In genomic region chr12:54283646-54284045, GRCm38 (mm10) we compare ENCODE assay signal across 17 mouse cellular contexts.
DNase-seq lines count a peak whose midpoint lies in the region; ATAC-seq lines count a peak whose summit lies in the region.
"Had no signal": no experiment of that assay in that cellular context is flagged by ENCODE, and none has a peak within 500 bp of the region (broad histone marks: within the 10 kb centered on the region; RNA-seq: fewer than 3 reads in every experiment).

No protein-coding gene starts in this region.

- peak; percentile 75 for ATAC-seq in megakaryocyte progenitor cell, adult 5-6 weeks (replicated peaks; ENCODE audit: poor library complexity)
- no peak for ATAC-seq in inflammation-experienced regulatory T-cells, adult 6 months
- ATAC-seq: forebrain, embryonic 13.5 days had no signal

- peak; percentile 52 for DNase-seq in embryo, embryonic 10.5 days (ENCODE audit: low spot score)
- DNase-seq in embryo, embryonic 9.5 days (ENCODE audit: extremely low spot score), result no peak
- DNase-seq in 3134 (ENCODE audit: extremely low read depth, insufficient read length, low spot score), result peak; percentile 24
- DNase-seq in NIH3T3 (ENCODE audit: low read depth), result peak; percentile 19
- DNase-seq in cerebellum, adult 9-10 months, result no peak
- DNase-seq: B cell, adult 2 months; cerebellum, adult 8-10 months; gastrocnemius, postnatal 10 days; heart, adult 18-20 months; heart, postnatal 4 days; kidney, adult 18-20 months; lung, postnatal 10 days; right cerebral cortex, adult 18-20 months; thymus, postnatal 25 days had no signal

Comparison
In these comparisons a context has a peak if more than half of its experiments do, and no peak if none do; other contexts are left out.
1. DNase-seq: peak in embryo, embryonic 10.5 days (single experiment), 3134 (single experiment) and NIH3T3 (single experiment); none in embryo, embryonic 9.5 days (single experiment) and cerebellum, adult 9-10 months (single experiment).